In genomic region chr6:85231469-85231868, GRCm38 (mm10) we compare ENCODE assay signal across 23 mouse cellular contexts. TPM values are rescaled to one million over a fixed set of nuclear protein-coding genes. Genes with fewer than 3 reads are reported as not detected.
DNase-seq lines count a peak whose midpoint lies in the region; ATAC-seq and TF ChIP-seq lines count a peak whose summit lies in the region.
"Had no signal": no experiment of that assay in that cellular context is flagged by ENCODE, and none has a peak within 500 bp of the region (broad histone marks: within the 10 kb centered on the region; RNA-seq: fewer than 3 reads in every experiment).

No protein-coding gene starts in this region.

- no peak for TF ChIP-seq CTCF in midbrain, postnatal 0 days (IDR thresholded peaks at IDR 0.05)

- 26% methylated on average over 6 of the region's 6 CpGs for WGBS in kidney, embryonic 15.5 days
- 29% methylated on average over 6 of the region's 6 CpGs for WGBS in midbrain, embryonic 12.5 days
- 37% methylated on average over 6 of the region's 6 CpGs for WGBS in midbrain, postnatal 0 days
- 27% methylated on average over 6 of the region's 6 CpGs for WGBS in forebrain, embryonic 15.5 days

- intact Hi-C loops in heart, postnatal 36 days (cut with DNase I): no loop called here

- H3K9ac ChIP-seq in kidney, embryonic 15.5 days: no peak overlapping the region
- no peak overlapping the region; the same call in 1 of the 2 replicates for H3K9ac ChIP-seq in midbrain, embryonic 12.5 days (replicated peaks)
- no peak overlapping the region for H3K9ac ChIP-seq in midbrain, postnatal 0 days (replicated peaks; ENCODE audit: low read length, poor library complexity, severe bottlenecking)
- no peak overlapping the region for H3K9ac ChIP-seq in forebrain, embryonic 15.5 days (replicated peaks)
- H3K9ac ChIP-seq: embryonic facial prominence, embryonic 13.5 days; lung, embryonic 15.5 days had no signal

- ATAC-seq in kidney, embryonic 15.5 days (replicated peaks; ENCODE audit: low FRiP score): 0 out of 2 replicates have a peak, but pooled peaks have one; percentile 24
- 0 out of 2 replicates have a peak, but pooled peaks have one; percentile 41 for ATAC-seq in midbrain, embryonic 12.5 days (ENCODE audit: low FRiP score, low read depth)
- ATAC-seq in midbrain, postnatal 0 days (ENCODE audit: low FRiP score): no peak
- ATAC-seq in forebrain, embryonic 15.5 days (replicated peaks): peak; percentile 55

- H3K4me2 ChIP-seq in kidney, embryonic 15.5 days: no peak overlapping the region
- no peak overlapping the region for H3K4me2 ChIP-seq in midbrain, embryonic 12.5 days (replicated peaks)
- no peak overlapping the region for H3K4me2 ChIP-seq in midbrain, postnatal 0 days (ENCODE audit: low read depth, low read length, poor library complexity, severe bottlenecking)
- H3K4me2 ChIP-seq in forebrain, embryonic 15.5 days (replicated peaks): no peak overlapping the region
- H3K4me2 ChIP-seq: embryonic facial prominence, embryonic 13.5 days; liver, embryonic 11.5 days; lung, embryonic 15.5 days had no signal

- H3K9me3 ChIP-seq in kidney, embryonic 15.5 days (replicated peaks): no peaks in the 10 kb centered on the region
- no peaks in the 10 kb centered on the region for H3K9me3 ChIP-seq in midbrain, embryonic 12.5 days
- no peaks in the 10 kb centered on the region for H3K9me3 ChIP-seq in midbrain, postnatal 0 days (ENCODE audit: low read length)
- no peaks in the 10 kb centered on the region for H3K9me3 ChIP-seq in forebrain, embryonic 15.5 days
- H3K9me3 ChIP-seq: embryonic facial prominence, embryonic 13.5 days; lung, embryonic 15.5 days had no signal

- H3K4me1 ChIP-seq in kidney, embryonic 15.5 days: peaks cover 42% of the 10 kb centered on the region
- peaks cover 41% of the 10 kb centered on the region for H3K4me1 ChIP-seq in midbrain, embryonic 12.5 days
- no peaks in the 10 kb centered on the region for H3K4me1 ChIP-seq in midbrain, postnatal 0 days (ENCODE audit: insufficient read depth, low read length)
- H3K4me1 ChIP-seq in forebrain, embryonic 15.5 days: peaks cover 29% of the 10 kb centered on the region

- H3K27me3 ChIP-seq in kidney, embryonic 15.5 days: no peaks in the 10 kb centered on the region
- H3K27me3 ChIP-seq in midbrain, embryonic 12.5 days: peaks cover 12% of the 10 kb centered on the region
- no peaks in the 10 kb centered on the region for H3K27me3 ChIP-seq in midbrain, postnatal 0 days (ENCODE audit: insufficient read depth, low read length)
- no peaks in the 10 kb centered on the region for H3K27me3 ChIP-seq in forebrain, embryonic 15.5 days
- H3K27me3 ChIP-seq: embryonic facial prominence, embryonic 13.5 days; lung, embryonic 15.5 days had no signal

- no peak overlapping the region for H3K4me3 ChIP-seq in kidney, embryonic 15.5 days (replicated peaks)
- H3K4me3 ChIP-seq in midbrain, embryonic 12.5 days: no peak overlapping the region
- no peak overlapping the region for H3K4me3 ChIP-seq in midbrain, postnatal 0 days (ENCODE audit: low read depth, low read length)
- H3K4me3 ChIP-seq in forebrain, embryonic 15.5 days: no peak overlapping the region
- H3K4me3 ChIP-seq: embryonic facial prominence, embryonic 13.5 days; lung, embryonic 15.5 days had no signal

- no peaks in the 10 kb centered on the region for H3K36me3 ChIP-seq in kidney, embryonic 15.5 days
- H3K36me3 ChIP-seq in midbrain, embryonic 12.5 days: no peaks in the 10 kb centered on the region
- 0 out of 2 replicates have a peak, but pooled peaks cover 4% of the 10 kb centered on the region for H3K36me3 ChIP-seq in midbrain, postnatal 0 days (ENCODE audit: insufficient read depth, low read length)
- no peaks in the 10 kb centered on the region for H3K36me3 ChIP-seq in forebrain, embryonic 15.5 days
- H3K36me3 ChIP-seq: embryonic facial prominence, embryonic 13.5 days; lung, embryonic 15.5 days had no signal

- no peak for DNase-seq in kidney, adult 11 months
- DNase-seq in midbrain, postnatal 0 days (ENCODE audit: low spot score): no peak
- DNase-seq in ZHBTc4 (ENCODE audit: low read depth, low spot score): peak; percentile 49
- DNase-seq in heart, postnatal 36 days: no peak
- no peak for DNase-seq in lung, postnatal 25 days (ENCODE audit: low spot score)
- DNase-seq: adrenal gland, postnatal 10 days; cerebellum, postnatal 25 days; gastrocnemius, postnatal 14 days; heart, postnatal 10 days; kidney, adult 9 months; layer of hippocampus, adult 9-11 months; left cerebral cortex, postnatal 4 days; thymus, adult 18-20 months had no signal

- no peak overlapping the region; the same call in 1 of the 2 replicates for H3K27ac ChIP-seq in kidney, embryonic 15.5 days
- no peak overlapping the region for H3K27ac ChIP-seq in midbrain, embryonic 12.5 days (replicated peaks)
- H3K27ac ChIP-seq in midbrain, postnatal 0 days (ENCODE audit: low read depth, low read length): no peak overlapping the region
- H3K27ac ChIP-seq in forebrain, embryonic 15.5 days (replicated peaks): no peak overlapping the region
- H3K27ac ChIP-seq: embryonic facial prominence, embryonic 13.5 days; lung, embryonic 15.5 days had no signal

RNA-seq across cellular contexts. Expression of gene Emx1, which starts 44.2 kb away (rescaled TPM):
- polyA plus RNA-seq in kidney, embryonic 15.5 days (2015; fragmentation: Nextera tagmentation; extraction: Ambion mirVana): 12.1 and 12.9 TPM in 2 replicates
- polyA plus RNA-seq in midbrain, embryonic 12.5 days (2016; fragmentation: Nextera tagmentation; extraction: Ambion mirVana): 3.3 and 7.9 TPM in 2 replicates
- total RNA-seq in midbrain, postnatal 0 days (2014; rRNA removed): 0.88 and 2.6 TPM in 2 replicates
- polyA plus RNA-seq in midbrain, postnatal 0 days (2015; fragmentation: Nextera tagmentation; extraction: Ambion mirVana): 0.58 and 0.64 TPM in 2 replicates
- polyA plus RNA-seq in forebrain, embryonic 15.5 days (2015; fragmentation: Nextera tagmentation; extraction: Ambion mirVana): 68.9 and 78.8 TPM in 2 replicates
- not detected for total RNA-seq in heart, postnatal 36 days (2021)
- total RNA-seq: adrenal gland, postnatal 10 days; gastrocnemius, postnatal 14 days; heart, adult 8-10 months; heart, postnatal 10 days; megakaryocyte, adult 5-6 weeks; MEL had no signal
- polyA plus RNA-seq: C2C12; lung, embryonic 15.5 days had no signal
